Mouse (Mus musculus) embryo, embryonic 10.5 days (tissue): ENCODE results near the gene 4932438A13Rik.

Experiments
- DNase-seq: peaks from one replicate; pipeline ENCODE4 v3.0.0-alpha.2; 2015; ENCODE audit warnings: low spot score

Gene 4932438A13Rik

DNA sequence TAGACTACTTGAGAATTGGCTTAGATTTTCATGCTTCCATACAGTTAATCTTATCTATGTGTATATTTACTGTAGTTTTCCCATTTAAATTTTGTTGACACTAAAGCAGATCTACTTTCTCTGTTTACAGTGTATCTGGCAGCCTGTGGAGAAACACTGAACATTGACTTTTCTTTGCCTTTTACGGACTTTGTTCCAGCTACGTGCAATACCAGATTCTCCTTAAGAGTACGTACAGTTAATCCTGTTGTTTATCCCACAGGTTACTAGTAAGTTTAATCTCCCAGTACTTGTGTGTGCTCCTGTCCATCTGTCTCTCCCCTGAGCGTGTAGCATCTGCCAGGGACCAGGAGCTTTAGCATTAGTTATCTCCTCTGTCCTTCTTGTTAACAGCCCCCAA, 55.4 kb downstream of the 4932438A13Rik start:
- no peak for DNase-seq

DNA sequence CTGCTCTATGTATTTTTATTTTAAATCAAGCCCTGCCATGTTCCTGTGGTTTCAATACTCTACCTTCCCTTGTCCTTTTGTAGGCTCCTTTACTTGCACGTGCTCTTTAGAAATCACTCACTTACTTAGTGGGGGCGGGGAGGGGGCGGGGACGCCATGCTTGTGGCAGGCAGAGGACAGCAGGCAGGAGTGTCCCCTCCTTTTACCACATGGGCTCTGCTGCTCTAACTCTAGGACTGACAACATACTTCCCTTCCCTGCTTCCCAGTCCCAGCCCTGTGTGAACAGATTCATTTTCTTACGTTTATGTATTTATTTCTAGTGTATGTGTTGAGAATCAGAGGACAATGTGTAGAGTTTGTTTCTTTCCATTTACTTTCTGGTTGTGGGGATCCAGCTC, 78.7 kb downstream of the 4932438A13Rik start:
- DNase-seq, result peak; percentile 13

DNA sequence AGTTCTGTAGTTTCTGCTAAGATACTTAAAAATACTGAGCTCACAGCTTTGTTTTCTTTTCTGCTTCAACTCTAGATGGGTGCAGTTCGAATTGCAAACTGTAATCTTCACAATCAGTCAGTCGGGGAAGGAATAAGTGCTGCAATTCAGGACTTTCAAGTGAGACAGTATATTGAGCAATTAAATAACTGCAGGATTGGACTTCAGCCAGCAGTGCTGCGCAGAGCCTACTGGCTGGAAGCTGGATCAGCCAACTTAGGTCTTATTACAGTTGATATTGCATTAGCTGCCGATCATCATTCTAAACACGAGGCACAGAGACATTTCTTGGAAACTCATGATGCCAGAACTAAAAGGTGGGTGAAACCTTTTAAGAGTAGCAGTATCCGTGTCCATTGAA, 79.2 kb downstream of the 4932438A13Rik start:
- no peak for DNase-seq

DNA sequence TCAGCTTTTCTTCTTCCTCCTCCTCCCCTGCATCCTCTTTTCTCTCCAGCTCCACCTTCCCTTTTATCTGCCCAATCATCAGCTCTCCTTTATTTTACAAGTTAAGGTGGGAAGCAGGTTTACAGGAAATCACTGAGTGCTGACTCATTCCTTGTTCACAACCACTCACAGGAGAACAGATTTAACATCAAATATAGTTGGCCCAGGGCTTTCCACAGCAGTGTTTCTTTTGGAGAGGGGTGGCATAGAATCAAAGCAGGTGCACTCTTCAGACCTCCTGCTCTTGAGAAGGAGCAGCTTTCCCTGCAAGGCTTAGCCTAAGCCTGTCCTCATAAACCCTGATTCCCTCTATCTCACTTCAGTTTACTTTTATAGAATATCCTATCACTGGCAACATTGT, 80.8 kb downstream of the 4932438A13Rik start:
- DNase-seq, result no peak

DNA sequence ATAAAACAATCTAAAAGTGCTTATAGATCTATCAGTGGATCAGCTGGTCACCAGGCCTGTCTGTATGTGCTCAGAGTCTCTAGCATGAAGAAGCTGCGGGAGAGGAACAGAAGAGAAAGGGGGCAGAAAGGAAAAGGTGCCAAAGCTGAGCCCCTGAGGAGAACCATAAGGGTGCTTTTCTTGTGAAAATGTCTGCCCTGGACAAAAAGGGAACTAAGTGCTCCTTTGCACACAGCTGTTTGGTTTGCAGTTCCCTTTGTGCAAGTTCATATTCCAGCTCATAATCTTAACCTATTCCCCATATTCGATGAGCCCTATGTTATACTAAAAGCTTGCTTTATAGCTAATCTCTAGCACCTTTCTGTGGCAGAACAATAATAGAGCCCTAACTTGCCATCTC, 175.1 kb downstream of the 4932438A13Rik start:
- DNase-seq, result no peak

DNA sequence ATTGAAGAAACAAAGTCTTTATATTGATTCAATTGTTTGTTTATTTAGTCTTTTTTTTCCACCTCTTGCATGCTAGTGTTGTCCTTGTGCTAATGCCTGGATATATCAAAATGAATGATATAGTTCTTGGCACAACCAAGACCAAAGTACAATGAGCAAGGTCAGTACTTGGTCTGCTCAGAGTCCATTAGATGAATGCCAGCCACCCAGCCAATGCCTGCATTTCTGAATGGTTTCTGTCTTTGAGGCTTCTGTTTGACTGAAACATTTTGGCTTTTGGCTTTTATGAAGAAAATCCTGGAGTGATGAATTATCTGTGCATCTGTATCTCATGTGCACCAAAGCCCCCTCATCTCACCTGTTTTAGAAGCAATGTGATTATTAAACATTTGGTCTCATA, 176.9 kb downstream of the 4932438A13Rik start:
- DNase-seq, result no peak

DNA sequence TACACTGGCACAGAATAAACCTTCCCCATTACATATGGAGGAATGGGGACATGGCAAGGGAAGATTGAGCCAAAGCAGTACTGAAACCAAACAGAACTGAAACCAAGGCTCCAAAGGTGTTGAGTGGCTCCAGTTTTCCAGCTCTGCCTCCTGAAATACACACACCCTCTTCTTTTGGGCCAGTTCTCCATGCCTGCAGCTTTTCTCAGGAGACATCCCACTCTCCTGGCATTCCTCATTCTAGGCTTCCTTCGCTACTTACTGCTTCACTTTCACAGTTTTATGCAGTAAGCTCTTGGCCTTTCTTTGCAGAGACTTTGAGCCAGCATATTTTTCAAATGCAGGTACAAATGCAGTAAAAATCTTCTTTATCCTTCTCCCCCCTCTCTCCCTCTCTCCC, 188.6 kb downstream of the 4932438A13Rik start:
- DNase-seq, result no peak

DNA sequence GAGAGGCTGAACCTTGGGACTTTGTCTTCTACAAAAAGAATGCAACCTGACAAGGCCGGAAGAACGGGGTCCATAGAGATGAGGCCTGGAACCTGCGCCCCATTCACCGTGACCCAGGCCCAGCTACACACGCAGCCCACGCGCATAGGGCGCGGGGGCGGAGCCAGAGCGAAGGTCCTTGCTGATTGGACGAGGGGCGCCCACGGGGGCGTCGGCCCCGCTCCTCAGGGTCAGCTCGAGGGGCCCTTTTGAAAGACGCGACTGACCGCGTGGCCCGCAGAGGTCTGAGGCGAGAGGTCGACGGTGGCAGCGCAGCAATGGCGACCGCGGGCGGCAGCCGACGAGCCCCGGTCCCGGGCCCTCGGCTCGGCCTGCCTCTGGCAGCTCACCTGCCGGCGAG, 200.5 kb downstream of the 4932438A13Rik start, which contains the start of gene Adad1:
Gene Adad1 (plus strand): TSS at position 122 of the 400 bp plus-strand sequence.
- peak; percentile 4 for DNase-seq

DNA sequence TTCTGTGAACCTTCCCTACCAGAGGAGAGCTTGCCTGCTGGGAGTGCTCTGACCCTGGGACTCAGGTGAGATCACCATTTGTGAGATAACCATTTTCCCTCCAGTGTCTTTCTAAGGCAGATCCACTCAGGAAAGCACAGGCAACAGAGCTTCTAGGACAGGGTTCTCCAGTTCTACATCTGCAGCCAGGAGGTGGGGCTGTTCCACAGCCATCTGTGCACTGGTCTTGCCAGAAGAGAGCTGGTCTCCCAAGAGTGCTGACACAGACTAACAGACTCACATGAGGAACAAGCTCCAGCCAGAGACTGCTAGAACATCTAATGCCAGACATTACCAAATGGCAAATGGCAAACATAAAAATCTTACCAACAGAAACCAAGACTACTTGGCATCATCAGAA, 210.3 kb downstream of the 4932438A13Rik start:
- DNase-seq, result no peak

DNA sequence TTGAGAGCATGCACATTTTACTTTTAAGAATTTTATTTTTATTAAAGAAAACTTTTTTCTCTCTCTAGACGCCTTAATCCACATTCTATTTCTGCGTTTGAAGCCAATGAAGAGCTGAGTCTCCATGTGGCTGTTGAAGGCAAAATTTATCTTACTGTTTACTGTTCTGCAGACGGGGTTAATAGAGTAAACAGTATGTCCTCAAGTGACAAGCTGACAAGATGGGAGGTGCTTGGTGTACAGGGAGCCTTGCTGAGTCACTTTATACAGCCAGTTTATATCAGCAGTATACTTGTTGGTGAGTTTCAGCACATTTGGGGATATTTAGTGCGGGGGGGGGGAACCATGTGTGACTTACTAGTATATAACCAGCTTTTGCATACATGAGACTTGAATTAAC, 222.0 kb downstream of the 4932438A13Rik start:
- no peak for DNase-seq

DNA sequence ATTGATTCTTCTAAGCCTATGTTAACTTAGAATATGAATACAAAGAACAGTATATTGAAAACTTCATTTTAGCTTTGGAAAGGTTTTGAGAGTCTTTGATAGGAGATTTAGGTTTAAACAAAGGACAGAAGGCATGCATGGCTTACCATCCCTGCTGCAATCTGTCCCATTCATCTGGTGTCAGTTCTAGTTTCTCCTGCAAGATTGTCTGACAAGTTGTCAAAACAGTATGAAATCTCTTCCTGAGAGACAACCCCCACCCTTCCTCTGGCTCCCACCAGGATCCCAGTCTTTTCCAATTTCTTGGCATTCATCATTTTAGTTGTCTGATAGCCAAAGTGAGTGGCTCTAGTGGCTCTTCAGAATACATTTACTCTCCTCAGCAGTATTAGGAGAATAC, 227.8 kb downstream of the 4932438A13Rik start:
- DNase-seq, result no peak
